Mouse (Mus musculus): ENCODE measurements at regions not wholly inside any gene's neighbourhood (a gene's known extent, or its start where the extent isn't known, plus 50 kb on each side); places are given as distances from the start of the nearest gene placed in this dataset.

DNA sequence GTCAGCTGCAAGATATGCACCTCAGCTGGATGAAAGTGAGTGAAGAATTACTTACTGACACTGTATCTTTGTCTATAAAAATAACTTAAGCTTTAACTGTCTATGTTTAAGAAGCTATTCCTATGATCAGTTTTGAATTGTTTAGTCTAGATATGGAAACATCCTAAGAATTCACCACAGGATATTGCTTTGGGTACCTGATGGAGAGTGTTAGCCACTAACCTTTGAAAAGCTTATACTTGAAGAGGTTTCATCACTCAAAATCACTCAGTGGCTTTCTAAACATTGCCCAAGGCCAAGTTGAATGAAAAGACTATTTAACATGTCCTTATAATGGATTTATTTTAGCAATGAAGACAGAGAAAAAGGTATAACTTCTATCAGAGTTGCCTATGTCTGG lies 111.6 kb upstream of the Kcnab1 start:
- Histone ChIP-seq H3K4me1 (replicated peaks; ENCODE audit: control insufficient read depth, insufficient read depth, low read length) (no peaks in the 10 kb centered on the region), H3K27ac (ENCODE audit: low read length) (no peak overlapping the region), H3K36me3 (ENCODE audit: control insufficient read depth, insufficient read depth) (no peaks in the 10 kb centered on the region), H3K4me2 (ENCODE audit: low read length) (no peak overlapping the region), H3K9ac (replicated peaks; ENCODE audit: low read depth, low read length) (no peak overlapping the region), H3K9me3 (ENCODE audit: control insufficient read depth, low read length) (no peaks in the 10 kb centered on the region), H3K4me3 (replicated peaks; ENCODE audit: low read length) (no peak overlapping the region), H3K27me3 (replicated peaks; ENCODE audit: control insufficient read depth, insufficient read depth, low read length) (no peaks in the 10 kb centered on the region)
- no peak for ATAC-seq

DNA sequence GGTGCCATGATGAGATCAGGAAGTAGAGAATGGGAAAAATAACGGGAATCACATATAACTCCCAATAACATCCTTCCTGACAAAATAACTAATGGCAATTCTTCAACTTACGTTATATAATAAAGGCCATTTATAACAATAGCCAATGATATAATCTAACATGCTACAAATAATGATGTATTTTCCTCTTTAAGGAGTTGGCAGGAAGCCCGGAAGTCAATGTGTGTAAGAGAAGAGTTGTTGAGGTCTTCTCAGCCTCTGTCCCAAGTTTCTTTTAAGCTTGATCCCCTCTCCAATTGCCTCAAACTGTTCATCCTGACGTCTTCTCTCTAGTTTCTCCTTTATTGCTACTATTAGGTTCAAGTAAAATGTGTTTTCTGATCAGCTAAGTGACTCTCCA lies 108.1 kb upstream of the Kcnab1 start:
- no peak overlapping the region for H3K4me2 ChIP-seq (ENCODE audit: low read length)
- no peak overlapping the region for H3K9ac ChIP-seq (replicated peaks; ENCODE audit: low read depth, low read length)
- WGBS = 66% methylated on average over 4 of the region's 4 CpGs
- no peak overlapping the region for H3K4me3 ChIP-seq (replicated peaks; ENCODE audit: low read length)
- ATAC-seq = no peak
- no peaks in the 10 kb centered on the region for H3K9me3 ChIP-seq (ENCODE audit: control insufficient read depth, low read length)
- no peak overlapping the region for H3K27ac ChIP-seq (ENCODE audit: low read length)
- no peaks in the 10 kb centered on the region for H3K4me1 ChIP-seq (replicated peaks; ENCODE audit: control insufficient read depth, insufficient read depth, low read length)
- H3K36me3 ChIP-seq (ENCODE audit: control insufficient read depth, insufficient read depth) = no peaks in the 10 kb centered on the region
- H3K27me3 ChIP-seq (replicated peaks; ENCODE audit: control insufficient read depth, insufficient read depth, low read length) = no peaks in the 10 kb centered on the region

- H3K4me1 ChIP-seq (replicated peaks; ENCODE audit: control insufficient read depth, insufficient read depth, low read length) = no peaks in the 10 kb centered on the region
- H3K27me3 ChIP-seq (replicated peaks; ENCODE audit: control insufficient read depth, insufficient read depth, low read length) = no peaks in the 10 kb centered on the region
- no peaks in the 10 kb centered on the region for H3K9me3 ChIP-seq (ENCODE audit: control insufficient read depth, low read length)
- H3K4me2 ChIP-seq (ENCODE audit: low read length) = no peak overlapping the region
- H3K27ac ChIP-seq (ENCODE audit: low read length) = no peak overlapping the region
- no peaks in the 10 kb centered on the region for H3K36me3 ChIP-seq (ENCODE audit: control insufficient read depth, insufficient read depth)
- ATAC-seq = no peak
- no peak overlapping the region for H3K9ac ChIP-seq (replicated peaks; ENCODE audit: low read depth, low read length)
- no peak overlapping the region for H3K4me3 ChIP-seq (replicated peaks; ENCODE audit: low read length)
Measured at GRCm38 (mm10) chr3:65002578-65002977, 106.6 kb upstream of the Kcnab1 start.

DNA sequence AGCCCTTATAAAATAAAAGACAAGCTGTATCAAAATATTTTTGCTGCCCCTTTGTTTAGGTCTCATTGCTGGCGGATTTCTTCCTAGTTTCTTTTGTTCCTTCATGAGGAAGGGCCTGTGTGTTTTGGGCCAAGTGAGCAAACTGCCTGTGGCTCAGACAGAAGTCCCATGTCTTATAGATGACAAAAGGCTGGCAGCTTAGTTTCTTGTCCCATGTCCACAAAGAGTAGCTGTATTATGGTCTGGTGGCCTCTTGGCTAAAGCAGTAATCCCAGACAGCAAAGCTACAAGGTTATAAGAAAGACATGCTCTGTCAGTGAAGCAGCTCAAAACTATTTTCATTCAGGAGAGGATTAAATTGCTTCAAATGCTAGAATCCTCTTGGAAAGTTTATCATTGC lies 103.1 kb upstream of the Kcnab1 start:
- H3K36me3 ChIP-seq (ENCODE audit: control insufficient read depth, insufficient read depth) = no peaks in the 10 kb centered on the region

DNA sequence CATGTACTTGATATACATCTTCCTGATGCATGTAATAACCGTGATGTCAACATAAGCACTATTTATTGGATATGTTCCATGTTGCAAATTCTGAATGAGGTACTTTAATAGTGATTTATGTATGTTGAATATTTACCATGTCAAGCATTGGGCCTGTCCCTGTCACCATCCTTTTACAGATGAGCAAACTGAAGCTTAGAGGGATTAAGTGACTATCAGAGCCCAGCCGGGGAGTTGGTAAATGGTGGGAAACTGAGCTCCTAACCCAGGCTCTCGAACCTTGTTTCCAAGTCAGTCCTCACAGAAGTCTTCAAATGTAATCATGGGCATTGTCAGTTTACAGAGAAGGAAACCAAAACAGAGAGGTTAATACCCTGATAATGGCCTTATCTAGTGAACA lies 102.6 kb upstream of the Kcnab1 start:
- Histone ChIP-seq H3K4me2 (ENCODE audit: low read length) (no peak overlapping the region), H3K36me3 (ENCODE audit: control insufficient read depth, insufficient read depth) (no peaks in the 10 kb centered on the region), H3K27me3 (replicated peaks; ENCODE audit: control insufficient read depth, insufficient read depth, low read length) (no peaks in the 10 kb centered on the region), H3K4me1 (replicated peaks; ENCODE audit: control insufficient read depth, insufficient read depth, low read length) (no peaks in the 10 kb centered on the region), H3K9me3 (ENCODE audit: control insufficient read depth, low read length) (no peaks in the 10 kb centered on the region), H3K4me3 (replicated peaks; ENCODE audit: low read length) (no peak overlapping the region), H3K27ac (ENCODE audit: low read length) (no peak overlapping the region), H3K9ac (replicated peaks; ENCODE audit: low read depth, low read length) (no peak overlapping the region)
- 68% methylated on average over 3 of the region's 3 CpGs for WGBS
- ATAC-seq = no peak

More for the DNA sequence above, 103.1 kb upstream of the Kcnab1 start:
- Histone ChIP-seq H3K27ac (ENCODE audit: low read length) (no peak overlapping the region), H3K4me3 (replicated peaks; ENCODE audit: low read length) (no peak overlapping the region), H3K9ac (replicated peaks; ENCODE audit: low read depth, low read length) (no peak overlapping the region), H3K27me3 (replicated peaks; ENCODE audit: control insufficient read depth, insufficient read depth, low read length) (no peaks in the 10 kb centered on the region), H3K4me2 (ENCODE audit: low read length) (no peak overlapping the region), H3K4me1 (replicated peaks; ENCODE audit: control insufficient read depth, insufficient read depth, low read length) (no peaks in the 10 kb centered on the region), H3K9me3 (ENCODE audit: control insufficient read depth, low read length) (no peaks in the 10 kb centered on the region)
- 47% methylated on average over 1 of the region's 1 CpGs for WGBS
- ATAC-seq = no peak

DNA sequence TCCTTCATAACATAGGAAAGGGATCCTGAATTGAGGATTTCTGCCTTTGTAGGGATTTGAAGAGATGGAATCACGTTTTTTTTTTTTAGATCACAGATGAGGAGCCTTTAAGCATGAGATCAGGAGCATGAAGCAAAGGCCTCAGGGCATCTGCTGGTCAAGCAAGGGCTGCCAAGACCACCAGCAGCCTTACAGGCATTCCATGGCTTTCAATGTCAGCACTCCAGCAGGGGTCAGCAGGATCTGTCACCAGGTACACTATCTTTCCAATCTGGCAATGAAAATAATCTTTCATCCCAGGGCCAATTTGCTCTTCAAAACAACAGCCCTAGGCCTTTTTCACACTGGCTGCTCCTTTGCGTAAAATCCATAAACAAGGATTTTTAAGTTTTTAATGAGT lies 85.3 kb upstream of the Kcnab1 start:
- Histone ChIP-seq H3K36me3 (ENCODE audit: control insufficient read depth, insufficient read depth) (no peaks in the 10 kb centered on the region), H3K27me3 (replicated peaks; ENCODE audit: control insufficient read depth, insufficient read depth, low read length) (no peaks in the 10 kb centered on the region), H3K9ac (replicated peaks; ENCODE audit: low read depth, low read length) (no peak overlapping the region), H3K4me2 (ENCODE audit: low read length) (no peak overlapping the region), H3K4me1 (replicated peaks; ENCODE audit: control insufficient read depth, insufficient read depth, low read length) (no peaks in the 10 kb centered on the region), H3K9me3 (ENCODE audit: control insufficient read depth, low read length) (no peaks in the 10 kb centered on the region), H3K27ac (ENCODE audit: low read length) (no peak overlapping the region), H3K4me3 (replicated peaks; ENCODE audit: low read length) (no peak overlapping the region)
- WGBS = 75% methylated on average over 2 of the region's 2 CpGs
- no peak for ATAC-seq

- Histone ChIP-seq H3K27me3 (replicated peaks; ENCODE audit: control insufficient read depth, insufficient read depth, low read length) (no peaks in the 10 kb centered on the region), H3K36me3 (ENCODE audit: control insufficient read depth, insufficient read depth) (no peaks in the 10 kb centered on the region), H3K4me2 (ENCODE audit: low read length) (no peak overlapping the region), H3K9me3 (ENCODE audit: control insufficient read depth, low read length) (no peaks in the 10 kb centered on the region), H3K4me1 (replicated peaks; ENCODE audit: control insufficient read depth, insufficient read depth, low read length) (no peaks in the 10 kb centered on the region), H3K9ac (replicated peaks; ENCODE audit: low read depth, low read length) (no peak overlapping the region), H3K27ac (ENCODE audit: low read length) (no peak overlapping the region), H3K4me3 (replicated peaks; ENCODE audit: low read length) (no peak overlapping the region)
- ATAC-seq = no peak
- WGBS = 66% methylated on average over 2 of the region's 2 CpGs
Measured at GRCm38 (mm10) chr3:65037626-65038025, 71.6 kb upstream of the Kcnab1 start.

DNA sequence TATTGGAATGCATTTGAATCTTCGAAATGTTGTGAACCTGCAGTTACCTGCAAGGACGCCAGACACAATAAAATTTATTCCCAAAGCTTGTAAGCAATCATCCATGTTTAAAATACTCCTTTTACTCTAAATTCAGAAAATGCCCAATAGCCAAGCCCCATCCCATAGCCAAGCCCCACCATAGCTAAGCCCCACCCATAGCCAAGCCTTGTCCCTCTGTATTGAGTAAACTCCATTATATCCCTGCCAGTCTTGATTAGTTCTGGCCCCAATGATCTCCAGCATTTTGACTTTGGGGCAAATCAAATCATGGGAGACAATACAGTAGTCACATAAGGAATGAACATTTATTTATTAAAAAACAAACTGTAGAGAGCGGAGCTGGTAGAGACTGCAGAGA lies 61.3 kb upstream of the Kcnab1 start:
- H3K4me3 ChIP-seq (replicated peaks; ENCODE audit: low read length) = no peak overlapping the region
- no peaks in the 10 kb centered on the region for H3K9me3 ChIP-seq (ENCODE audit: control insufficient read depth, low read length)
- no peak for ATAC-seq
- H3K4me2 ChIP-seq (ENCODE audit: low read length) = no peak overlapping the region
- 83% methylated on average over 3 of the region's 3 CpGs for WGBS
- H3K27ac ChIP-seq (ENCODE audit: low read length) = no peak overlapping the region
- H3K27me3 ChIP-seq (replicated peaks; ENCODE audit: control insufficient read depth, insufficient read depth, low read length) = no peaks in the 10 kb centered on the region
- H3K9ac ChIP-seq (replicated peaks; ENCODE audit: low read depth, low read length) = no peak overlapping the region
- H3K36me3 ChIP-seq (ENCODE audit: control insufficient read depth, insufficient read depth) = no peaks in the 10 kb centered on the region
- H3K4me1 ChIP-seq (replicated peaks; ENCODE audit: control insufficient read depth, insufficient read depth, low read length) = no peaks in the 10 kb centered on the region

DNA sequence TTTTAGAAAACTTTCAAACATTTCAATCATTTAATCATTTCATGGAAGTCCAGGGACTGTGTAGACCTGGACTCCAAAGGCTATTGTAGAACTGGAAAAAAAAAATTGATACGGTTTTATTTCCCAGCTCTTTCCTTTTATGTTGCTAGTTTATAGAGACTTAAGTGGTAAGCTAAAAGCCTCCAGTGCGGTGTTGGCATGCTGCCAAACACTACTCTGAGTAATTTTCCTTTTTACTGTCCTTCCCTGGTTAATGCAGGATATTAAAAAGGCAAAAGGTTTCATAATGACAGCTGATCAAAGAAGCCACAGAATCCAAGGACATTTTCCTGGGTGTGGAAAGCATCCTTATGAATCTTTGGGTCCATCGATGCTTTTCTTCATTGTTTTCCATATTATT lies 53.8 kb upstream of the Kcnab1 start:
- Histone ChIP-seq H3K27ac (ENCODE audit: low read length) (no peak overlapping the region), H3K36me3 (ENCODE audit: control insufficient read depth, insufficient read depth) (no peaks in the 10 kb centered on the region), H3K4me2 (ENCODE audit: low read length) (no peak overlapping the region), H3K4me1 (replicated peaks; ENCODE audit: control insufficient read depth, insufficient read depth, low read length) (peaks cover 3% of the 10 kb centered on the region; the same call in 1 of the 2 replicates), H3K4me3 (replicated peaks; ENCODE audit: low read length) (no peak overlapping the region), H3K27me3 (replicated peaks; ENCODE audit: control insufficient read depth, insufficient read depth, low read length) (no peaks in the 10 kb centered on the region), H3K9ac (replicated peaks; ENCODE audit: low read depth, low read length) (no peak overlapping the region), H3K9me3 (ENCODE audit: control insufficient read depth, low read length) (no peaks in the 10 kb centered on the region)
- WGBS = 26% methylated on average over 3 of the region's 3 CpGs
- 0 out of 2 replicates have a peak, but pooled peaks have one; percentile 57 for ATAC-seq

Measured in forebrain, embryonic 16.5 days (tissue).